Mouse (Mus musculus): ENCODE data around the gene Dscam.

DNA sequence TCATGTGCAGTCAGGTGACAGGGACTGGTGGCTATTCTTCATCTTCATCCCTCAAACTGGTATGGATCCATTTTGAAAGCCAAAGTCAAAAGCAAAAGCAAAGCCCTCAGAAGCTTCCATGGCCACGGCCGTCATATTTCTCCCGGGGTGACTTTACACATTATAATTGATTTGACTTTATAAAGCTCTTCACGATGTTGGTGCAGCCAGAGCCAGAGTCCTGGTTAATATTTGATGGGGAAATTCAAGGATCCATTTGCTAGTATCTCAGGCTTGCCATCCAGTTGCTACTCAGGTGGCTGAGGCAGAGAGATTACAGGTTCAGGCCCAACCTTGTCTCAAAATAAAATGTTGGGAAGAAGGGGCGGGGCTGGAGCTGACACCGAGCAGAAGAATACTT lies 238.3 kb downstream of the Dscam start:
- no peak for TF ChIP-seq CTCF (IDR thresholded peaks at IDR 0.05; ENCODE audit: extremely low read depth, insufficient read depth, insufficient read length, insufficient replicate concordance)
- no peak for TF ChIP-seq POLR2A (IDR thresholded peaks at IDR 0.05; ENCODE audit: low read depth, low read length)
